Mouse (Mus musculus): ENCODE results near the gene Tead3.

DNA sequence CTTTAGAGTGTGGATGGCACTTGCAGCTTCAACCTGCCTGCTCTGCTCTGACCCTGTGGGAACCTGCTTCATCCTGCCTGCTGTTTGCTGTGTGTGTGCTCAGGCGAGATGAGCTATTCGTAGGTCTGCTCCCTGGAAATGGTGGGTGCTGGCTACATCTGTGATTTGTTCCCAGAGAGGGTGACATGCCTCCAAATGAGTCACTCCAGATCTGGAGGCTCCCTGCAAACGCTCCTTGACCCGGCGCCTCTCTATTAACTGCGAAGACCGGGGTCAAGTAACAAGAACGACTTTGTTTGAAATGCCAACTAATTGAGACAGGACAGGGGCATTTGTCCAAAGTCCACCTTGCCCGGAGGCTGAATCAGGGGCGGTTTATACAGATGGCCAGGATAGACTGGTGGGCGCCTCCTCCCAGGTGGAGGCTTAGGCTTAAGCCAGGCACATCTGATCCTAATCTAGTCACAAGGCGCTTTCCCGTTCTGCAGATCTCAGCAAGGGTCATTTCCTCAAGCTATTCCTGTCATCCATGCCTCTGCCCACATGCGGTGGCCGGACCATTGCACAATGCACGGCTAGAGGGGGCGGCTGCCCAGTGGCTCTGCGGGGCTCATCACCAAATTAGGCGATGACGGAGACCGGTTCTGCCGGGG lies 22.8 kb downstream of the Tead3 start:
- TF ChIP-seq CTCF (IDR thresholded peaks at IDR 0.05; ENCODE audit: control insufficient read depth, insufficient read depth, insufficient read length) (no peak), USF1 (IDR thresholded peaks at IDR 0.05; ENCODE audit: low read depth) (no peak), MAX (IDR thresholded peaks at IDR 0.05) (no peak), CEBPB (IDR thresholded peaks at IDR 0.05; ENCODE audit: low read depth) (peak; percentile 83), FOSL1 (IDR thresholded peaks at IDR 0.05; ENCODE audit: insufficient read depth, low read length, poor library complexity, severe bottlenecking) (no peak), MYOG (IDR thresholded peaks at IDR 0.05; ENCODE audit: control insufficient read depth, extremely low read depth, insufficient read length) (no peak), MYOD1 (IDR thresholded peaks at IDR 0.05; ENCODE audit: control insufficient read depth, insufficient read length, low read depth) (no peak)

Measured in C2C12 (cell line).